Mouse (Mus musculus): ENCODE results near the gene BC048403. TPM values are rescaled to one million over a fixed set of nuclear protein-coding genes. Genes with fewer than 3 reads are reported as not detected.

BC048403 gene
- polyA plus RNA-seq, 1 experiment from 2014 or later = 2.8 TPM

- Histone ChIP-seq H3K4me2 (no peak overlapping the region), H3K27ac (no peak overlapping the region), H3K4me3 (no peak overlapping the region), H3K9ac (no peak overlapping the region), H3K4me1 (0 out of 2 replicates have a peak, but pooled peaks cover 3% of the 10 kb centered on the region), H3K9me3 (replicated peaks) (no peaks in the 10 kb centered on the region), H3K36me3 (no peaks in the 10 kb centered on the region), H3K27me3 (replicated peaks) (no peaks in the 10 kb centered on the region)
- WGBS (ENCODE audit: insufficient replicate concordance) = 79% methylated on average over 17 of the region's 17 CpGs
- ATAC-seq = no peak
Measured at GRCm38 (mm10) chr10:121792661-121793060, 52.9 kb downstream of the BC048403 start.

- no peak overlapping the region for H3K4me2 ChIP-seq
- no peaks in the 10 kb centered on the region for H3K9me3 ChIP-seq (replicated peaks)
- no peak overlapping the region for H3K4me3 ChIP-seq
- 0 out of 2 replicates have a peak, but pooled peaks cover 3% of the 10 kb centered on the region for H3K4me1 ChIP-seq
- 77% methylated on average over 12 of the region's 12 CpGs for WGBS (ENCODE audit: insufficient replicate concordance)
- H3K27ac ChIP-seq = no peak overlapping the region
- no peaks in the 10 kb centered on the region for H3K36me3 ChIP-seq
- no peak for ATAC-seq
- no peaks in the 10 kb centered on the region for H3K27me3 ChIP-seq (replicated peaks)
- H3K9ac ChIP-seq = no peak overlapping the region
Measured at GRCm38 (mm10) chr10:121794486-121794885, 54.7 kb downstream of the BC048403 start.

- 56% methylated on average over 8 of the region's 8 CpGs for WGBS (ENCODE audit: insufficient replicate concordance)
- Histone ChIP-seq H3K4me2 (no peak overlapping the region), H3K4me1 (0 out of 2 replicates have a peak, but pooled peaks cover 3% of the 10 kb centered on the region), H3K27me3 (replicated peaks) (no peaks in the 10 kb centered on the region), H3K9ac (no peak overlapping the region), H3K4me3 (no peak overlapping the region), H3K9me3 (replicated peaks) (no peaks in the 10 kb centered on the region), H3K27ac (no peak overlapping the region), H3K36me3 (no peaks in the 10 kb centered on the region)
- ATAC-seq = peak; percentile 52; the same call in 1 of the 2 replicates
Measured at GRCm38 (mm10) chr10:121796027-121796802, 56.5 kb downstream of the BC048403 start.

GRCm38 (mm10) chr10:121800041-121800440 is 60.3 kb downstream of the BC048403 start:
- no peaks in the 10 kb centered on the region for H3K9me3 ChIP-seq (replicated peaks)
- WGBS (ENCODE audit: insufficient replicate concordance) = 77% methylated on average over 13 of the region's 13 CpGs
- no peak for ATAC-seq
- 0 out of 2 replicates have a peak, but pooled peaks cover 3% of the 10 kb centered on the region for H3K4me1 ChIP-seq
- no peaks in the 10 kb centered on the region for H3K27me3 ChIP-seq (replicated peaks)
- no peak overlapping the region for H3K4me3 ChIP-seq
- no peak overlapping the region for H3K4me2 ChIP-seq
- no peak overlapping the region for H3K9ac ChIP-seq
- no peaks in the 10 kb centered on the region for H3K36me3 ChIP-seq
- H3K27ac ChIP-seq = no peak overlapping the region

Other genes with a start within 250 kb of the BC048403 start
- gene Tbk1, start 153.2 kb upstream of the BC048403 start, polyA plus RNA-seq (2016; fragmentation: Nextera tagmentation; extraction: Ambion mirVana) = 24.8 and 25.8 TPM in 2 replicates
- 67.8 and 68.8 TPM in 2 replicates for gene Xpot, start 113.6 kb upstream of the BC048403 start, polyA plus RNA-seq (2016; fragmentation: Nextera tagmentation; extraction: Ambion mirVana)
- gene D930020B18Rik, start 98.3 kb upstream of the BC048403 start, polyA plus RNA-seq (2016; fragmentation: Nextera tagmentation; extraction: Ambion mirVana) = 0.11 and 0.18 TPM in 2 replicates

Data from liver, embryonic 12.5 days (tissue).